Mouse (Mus musculus) liver, embryonic 14.5 days (tissue): ENCODE measurements around the gene Ctdnep1. TPM values are rescaled to one million over a fixed set of nuclear protein-coding genes. Genes with fewer than 3 reads are reported as not detected.

ENCODE experiments used
- ATAC-seq: fragments of 200-750 bp; cut with Nextera tagmentation; 2 replicates; pipeline ENCODE4 v1.8.0; 2017; ENCODE audit warnings: moderate number of reproducible peaks, mild to moderate bottlenecking, moderate library complexity; ENCODE audit not compliant: insufficient read depth
- DNase-seq, 3 experiments: peaks; one replicate each; pipeline ENCODE4 v3.0.0-alpha.2; 2012 to 2013; ENCODE audit warnings: low read depth in 3 of 3, low spot score in 3 of 3
- H3K27ac ChIP-seq: fragments of 300-500 bp; sonication (generic); 2 replicates; pipeline ENCODE4 v1.5.1; 2014; ENCODE audit warnings: moderate library complexity, mild to moderate bottlenecking, control low read depth, inconsistent platforms
- H3K27me3 ChIP-seq: fragments of 300-500 bp; sonication (generic); 2 replicates; pipeline ENCODE4 v1.6.1; 2014; ENCODE audit warnings: mild to moderate bottlenecking, low read length, moderate library complexity; ENCODE audit not compliant: control insufficient read depth, insufficient read depth
- H3K36me3 ChIP-seq: fragments of 300-500 bp; sonication (generic); replicated peaks from 2 replicates; pipeline ENCODE4 v1.6.1; 2014; ENCODE audit warnings: low read depth; ENCODE audit not compliant: control insufficient read depth, insufficient read depth
- H3K4me1 ChIP-seq, 2 experiments: fragments of 200-500 bp in 1 of 2; fragments of 300-500 bp in 1 of 2; sonication (generic) in 1 of 2; replicated peaks; 2 replicates each; pipeline ENCODE4 v1.6.1; 2012 to 2014; ENCODE audit warnings: antibody characterized with exemption in 1 of 2, inconsistent platforms in 1 of 2, low read length in 1 of 2; ENCODE audit not compliant: control insufficient read depth in 2 of 2, insufficient read depth in 2 of 2
- H3K4me2 ChIP-seq: fragments of 300-500 bp; sonication (generic); 2 replicates; pipeline ENCODE4 v1.6.1; 2014; ENCODE audit warnings: low read depth, mild to moderate bottlenecking, control low read depth, moderate library complexity
- H3K4me3 ChIP-seq, 2 experiments: fragments of 200-500 bp in 1 of 2; fragments of 300-500 bp in 1 of 2; sonication (generic) in 1 of 2; 2 replicates each; pipeline ENCODE4 v1.5.1; 2012 to 2014; ENCODE audit warnings: low read depth in 2 of 2, low read length in 2 of 2, mild to moderate bottlenecking in 2 of 2, control low read depth in 1 of 2, inconsistent platforms in 1 of 2, moderate library complexity in 1 of 2; ENCODE audit not compliant: insufficient read depth in 1 of 2
- H3K9ac ChIP-seq: fragments of 300-500 bp; sonication (generic); replicated peaks from 2 replicates; pipeline ENCODE4 v1.6.1; 2014; ENCODE audit warnings: mild to moderate bottlenecking, control low read depth, moderate library complexity
- H3K9me3 ChIP-seq: fragments of 300-500 bp; sonication (generic); 2 replicates; pipeline ENCODE4 v1.6.1; 2016; ENCODE audit warnings: low read length, mixed read lengths; ENCODE audit not compliant: control insufficient read depth
- CTCF ChIP-seq: IDR thresholded peaks from 2 replicates; pipeline ENCODE4 v1.5.1; 2016; ENCODE audit warnings: antibody characterized with exemption, low read depth, control low read depth
- EP300 ChIP-seq: IDR thresholded peaks from 2 replicates; pipeline ENCODE4 v1.6.1; 2016; ENCODE audit warnings: antibody characterized with exemption, low read depth
- WGBS: fragments of 180-500 bp; shearing (Covaris S2); extraction: QIAGEN DNeasy Blood & Tissue Kit; methylation state at CpG from one replicate; pipeline ENCODE4 v1.1.7; 2014; ENCODE audit not compliant: insufficient replicate concordance; 5-methylcytosine and 5-hydroxymethylcytosine counted together
- polyA plus RNA-seq, 2 experiments: library from polyadenylated mRNA; depleted of rRNA in 1 of 2; stranded (reverse) in 1 of 2; unstranded in 1 of 2; fragments of >200 nt; fragmentation: Nextera tagmentation in 1 of 2; extraction: Ambion mirVana in 1 of 2; gene quantifications; 2 replicates each; pipeline versions ENCODE4 v1.2.1 to v1.2.3; 2012 to 2014

Gene Ctdnep1
- polyA plus RNA-seq, 2 experiments: 9.7 to 32.3 TPM

DNA sequence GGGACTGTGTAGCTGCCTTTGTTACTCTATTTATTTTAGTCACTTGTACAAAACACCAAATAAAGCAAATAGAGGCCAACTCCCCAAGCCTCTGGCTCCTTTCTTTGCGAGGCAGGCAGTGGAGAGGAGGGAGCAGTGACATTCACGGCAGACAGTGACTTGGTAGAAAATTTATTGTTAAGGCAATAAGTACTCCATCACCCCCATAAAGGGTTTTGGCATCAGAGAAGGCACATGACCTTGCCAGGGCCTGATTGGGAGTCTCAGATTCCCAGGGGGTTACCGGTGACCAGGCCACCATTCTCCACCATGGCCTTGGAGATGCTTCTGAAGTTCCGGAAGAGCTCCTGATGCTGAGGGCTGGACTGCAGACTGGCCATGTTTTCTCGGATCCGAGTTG, 29.1 kb downstream of the Ctdnep1 start:
- no peak overlapping the region for H3K4me3 ChIP-seq
- TF ChIP-seq EP300: no peak
- TF ChIP-seq CTCF: no peak
- DNase-seq (no peak), ATAC-seq (no peak)
- no peaks in the 10 kb centered on the region for H3K27me3 ChIP-seq
- peaks cover 4 to 6% of the 10 kb centered on the region in 2 experiments; a peak in 3 of 4 replicates for H3K4me1 ChIP-seq
- 83% methylated on average over 6 of the region's 6 CpGs for WGBS
- H3K9ac ChIP-seq: no peak overlapping the region
- H3K4me2 ChIP-seq: no peak overlapping the region
- H3K36me3 ChIP-seq: peaks cover 25% of the 10 kb centered on the region
- no peak overlapping the region for H3K27ac ChIP-seq
- H3K9me3 ChIP-seq: no peaks in the 10 kb centered on the region

DNA sequence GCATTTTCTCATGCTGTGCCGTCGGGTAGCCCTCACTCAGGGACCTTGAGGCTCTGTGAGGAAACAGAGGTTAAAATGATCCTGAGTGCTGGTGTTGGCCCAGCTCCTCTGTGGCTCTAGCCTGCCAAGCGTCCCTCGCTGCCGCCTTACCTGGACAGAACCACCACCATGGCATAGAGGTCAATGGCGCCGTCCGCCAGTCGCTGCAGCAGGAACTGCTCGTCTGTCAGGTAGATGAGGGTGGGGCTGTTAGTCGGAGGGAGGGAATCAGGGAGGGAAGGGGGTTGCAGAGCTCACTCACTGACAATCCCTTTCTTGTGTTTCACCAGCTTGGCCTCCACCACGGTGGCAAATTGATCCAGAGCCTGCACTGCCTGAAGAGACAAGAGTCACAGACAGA, 29.6 kb downstream of the Ctdnep1 start:
- Histone ChIP-seq H3K4me2 (no peak overlapping the region), H3K27me3 (no peaks in the 10 kb centered on the region), H3K27ac (no peak overlapping the region), H3K9ac (no peak overlapping the region), H3K9me3 (no peaks in the 10 kb centered on the region), H3K4me3 (no peak overlapping the region), H3K36me3 (peaks cover 25% of the 10 kb centered on the region), H3K4me1 (peaks cover 6 to 7% of the 10 kb centered on the region in 2 experiments; a peak in 3 of 4 replicates)
- no peak for ATAC-seq
- no peak for DNase-seq
- TF ChIP-seq EP300 (no peak), CTCF (no peak)
- 83% methylated on average over 12 of the region's 12 CpGs for WGBS

DNA sequence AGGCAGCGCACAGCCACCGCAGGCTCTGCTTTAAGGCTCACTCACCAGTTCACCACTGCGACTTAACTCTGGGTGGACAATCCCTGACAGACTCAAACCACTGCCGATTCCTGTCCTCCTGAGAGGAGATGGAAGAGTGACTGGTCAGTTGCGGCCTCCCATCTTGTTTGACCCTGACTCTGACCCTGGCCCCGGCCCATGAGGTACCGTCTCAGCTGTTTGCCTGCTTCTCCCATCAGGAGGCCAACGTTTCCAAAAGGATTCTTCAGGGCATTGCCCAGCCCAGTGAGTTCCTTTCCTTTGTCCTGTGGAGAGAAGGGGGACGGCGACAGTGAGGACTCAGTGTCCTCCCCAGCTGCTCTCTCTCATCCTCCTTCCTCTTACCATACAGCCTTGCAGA, 30.0 kb downstream of the Ctdnep1 start:
- TF ChIP-seq CTCF: no peak
- TF ChIP-seq EP300: no peak
- H3K4me3 ChIP-seq: no peak overlapping the region
- no peak overlapping the region for H3K4me2 ChIP-seq
- 84% methylated on average over 10 of the region's 10 CpGs for WGBS
- peaks cover 25% of the 10 kb centered on the region for H3K36me3 ChIP-seq
- DNase-seq: no peak
- no peaks in the 10 kb centered on the region for H3K9me3 ChIP-seq
- no peak for ATAC-seq
- H3K27ac ChIP-seq: no peak overlapping the region
- H3K4me1 ChIP-seq: peaks cover 6 to 8% of the 10 kb centered on the region in 2 experiments; a peak in 3 of 4 replicates
- H3K9ac ChIP-seq: no peak overlapping the region
- H3K27me3 ChIP-seq: no peaks in the 10 kb centered on the region

DNA sequence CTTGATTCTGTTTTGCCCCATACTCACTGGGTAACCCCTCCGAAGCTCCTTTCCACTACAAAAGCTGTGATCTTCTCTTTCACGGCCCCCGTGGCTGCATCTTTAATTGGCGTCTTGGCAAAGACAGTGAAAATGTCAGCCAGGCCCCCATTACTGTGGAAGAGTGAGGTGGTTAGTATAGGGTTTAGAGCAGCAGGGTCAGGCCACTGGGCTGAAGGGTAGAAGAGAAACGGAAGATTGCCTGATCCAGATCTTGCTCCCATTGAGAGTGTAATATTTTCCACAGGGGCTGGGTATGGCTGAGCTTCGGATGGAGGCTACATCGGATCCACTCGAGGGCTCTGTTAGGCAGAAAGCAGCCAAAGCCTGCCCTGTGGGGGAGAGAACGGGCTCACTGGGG, 32.0 kb downstream of the Ctdnep1 start:
- DNase-seq (no peak), ATAC-seq (no peak)
- no peak overlapping the region for H3K4me2 ChIP-seq
- no peak overlapping the region for H3K4me3 ChIP-seq
- H3K9ac ChIP-seq: no peak overlapping the region
- H3K27me3 ChIP-seq: no peaks in the 10 kb centered on the region
- WGBS: 80% methylated on average over 9 of the region's 9 CpGs
- H3K4me1 ChIP-seq: peaks cover 7 to 8% of the 10 kb centered on the region in 2 experiments; a peak in 3 of 4 replicates
- peaks cover 21% of the 10 kb centered on the region for H3K36me3 ChIP-seq
- TF ChIP-seq CTCF (no peak), EP300 (no peak)
- no peaks in the 10 kb centered on the region for H3K9me3 ChIP-seq
- H3K27ac ChIP-seq: no peak overlapping the region

- Histone ChIP-seq H3K9ac (no peak overlapping the region), H3K9me3 (no peaks in the 10 kb centered on the region), H3K36me3 (peaks cover 21% of the 10 kb centered on the region), H3K4me2 (no peak overlapping the region), H3K4me3 (no peak overlapping the region), H3K4me1 (peaks cover 8 to 9% of the 10 kb centered on the region in 2 experiments), H3K27me3 (no peaks in the 10 kb centered on the region), H3K27ac (no peak overlapping the region)
- DNase-seq: no peak
- no peak for TF ChIP-seq CTCF
- WGBS: 73% methylated on average over 3 of the region's 3 CpGs
- no peak for ATAC-seq
Observed at GRCm38 (mm10) chr11:70013408-70013807, 32.5 kb downstream of the Ctdnep1 start.
